Mouse (Mus musculus): ENCODE measurements around the gene Kcnn1. TPM values are rescaled to one million over a fixed set of nuclear protein-coding genes. Genes with fewer than 3 reads are reported as not detected.
"Not testable (repeated sequence)": the region's sequence is repeated elsewhere in the genome, so short reads cannot be mapped to it uniquely, and the experiment has no call there.

Gene Kcnn1
- total RNA-seq (2014; fragmentation: Nextera tagmentation) = 0.30 and 0.49 TPM in 2 replicates
- total RNA-seq (2017) = 0.90 and 3.5 TPM in 2 replicates

- peak; percentile 36 for ATAC-seq (replicated peaks; ENCODE audit: poor library complexity, severe bottlenecking)
These were observed at the start of gene Kcnn1 for GRCm38 (mm10) chr8:70862824-70863641. Gene Kcnn1, minus strand, starts transcription at chr8:70863258.

- peak; percentile 52 for ATAC-seq (replicated peaks; ENCODE audit: poor library complexity, severe bottlenecking)
These were observed 48.5 kb upstream of the Kcnn1 start for GRCm38 (mm10) chr8:70911596-70911995.

- ATAC-seq (replicated peaks; ENCODE audit: poor library complexity, severe bottlenecking) = no peak
These were observed 44.5 kb upstream of the Kcnn1 start for GRCm38 (mm10) chr8:70907518-70907917.

GRCm38 (mm10) chr8:70905831-70906736 lies 43.0 kb upstream of the Kcnn1 start, which contains the start of gene Map1s:
Gene Map1s, plus strand, starts transcription at chr8:70905932.
- ATAC-seq (replicated peaks; ENCODE audit: poor library complexity, severe bottlenecking) = peak; percentile 69

GRCm38 (mm10) chr8:70905463-70905830 lies 42.4 kb upstream of the Kcnn1 start:
- ATAC-seq (replicated peaks; ENCODE audit: poor library complexity, severe bottlenecking) = no peak

- peak; percentile 77 for ATAC-seq (replicated peaks; ENCODE audit: poor library complexity, severe bottlenecking)
These were observed 41.5 kb upstream of the Kcnn1 start for GRCm38 (mm10) chr8:70904532-70904931.

- ATAC-seq (replicated peaks; ENCODE audit: poor library complexity, severe bottlenecking) = no peak
These were observed 40.5 kb upstream of the Kcnn1 start for GRCm38 (mm10) chr8:70903582-70903981.

- no peak; the same call in 1 of the 2 replicates for ATAC-seq (replicated peaks; ENCODE audit: poor library complexity, severe bottlenecking)
These were observed 40.1 kb upstream of the Kcnn1 start for GRCm38 (mm10) chr8:70903112-70903511.

- ATAC-seq (replicated peaks; ENCODE audit: poor library complexity, severe bottlenecking) = no peak
These were observed 39.2 kb upstream of the Kcnn1 start for GRCm38 (mm10) chr8:70902211-70902610.

- no peak for ATAC-seq (replicated peaks; ENCODE audit: poor library complexity, severe bottlenecking)
These were observed 37.9 kb upstream of the Kcnn1 start for GRCm38 (mm10) chr8:70900872-70901387.

GRCm38 (mm10) chr8:70899226-70899625 lies 36.2 kb upstream of the Kcnn1 start:
- no peak for ATAC-seq (replicated peaks; ENCODE audit: poor library complexity, severe bottlenecking)

- ATAC-seq (replicated peaks; ENCODE audit: poor library complexity, severe bottlenecking) = no peak
These were observed 35.7 kb upstream of the Kcnn1 start for GRCm38 (mm10) chr8:70898661-70899198.

- peak; percentile 45 for ATAC-seq (replicated peaks; ENCODE audit: poor library complexity, severe bottlenecking)
These were observed 34.8 kb upstream of the Kcnn1 start for GRCm38 (mm10) chr8:70897681-70898413.

- peak; percentile 86 for ATAC-seq (replicated peaks; ENCODE audit: poor library complexity, severe bottlenecking)
These were observed 34.1 kb upstream of the Kcnn1 start, which contains the start of gene Rpl18a for GRCm38 (mm10) chr8:70897021-70897680. Gene Rpl18a, minus strand, starts transcription at chr8:70897412.

GRCm38 (mm10) chr8:70896316-70897020 lies 33.4 kb upstream of the Kcnn1 start:
- ATAC-seq (replicated peaks; ENCODE audit: poor library complexity, severe bottlenecking) = no peak

GRCm38 (mm10) chr8:70895571-70896259 lies 32.7 kb upstream of the Kcnn1 start:
- not testable (repeated sequence) for ATAC-seq (replicated peaks; ENCODE audit: poor library complexity, severe bottlenecking)

GRCm38 (mm10) chr8:70894771-70895545 lies 31.9 kb upstream of the Kcnn1 start:
- no peak for ATAC-seq (replicated peaks; ENCODE audit: poor library complexity, severe bottlenecking)
